Mouse (Mus musculus) monocyte, adult 5-6 weeks (primary cell): ENCODE data around the gene Hoxc12. TPM values are rescaled to one million over a fixed set of nuclear protein-coding genes. Genes with fewer than 3 reads are reported as not detected.

Source experiments
- ATAC-seq: fragments of 153-309, 156-312 bp; replicated peaks from 2 replicates; pipeline ENCODE4 v1.8.0; 2017; ENCODE audit warnings: mild to moderate bottlenecking; ENCODE audit not compliant: low TSS enrichment, insufficient number of reproducible peaks, severe bottlenecking, poor library complexity, low FRiP score
- total RNA-seq: library from RNA; stranded (forward); fragments of 200-1000, 200-491, 200-594 nt; gene quantifications from 3 replicates; pipeline ENCODE4 v1.2.3, GENCODE M21; 2017

Gene Hoxc12
- total RNA-seq, 1 experiment from 2014 or later: not detected

- no peak for ATAC-seq
Observed at GRCm38 (mm10) chr15:102977423-102977974, 40.9 kb downstream of the Hoxc12 start.

GRCm38 (mm10) chr15:102978615-102979515, 42.3 kb downstream of the Hoxc12 start:
- no peak for ATAC-seq

GRCm38 (mm10) chr15:102979936-102980335, 43.4 kb downstream of the Hoxc12 start:
- no peak for ATAC-seq

- no peak for ATAC-seq
Observed at GRCm38 (mm10) chr15:102980352-102980751, 43.8 kb downstream of the Hoxc12 start.

- no peak for ATAC-seq
Observed at GRCm38 (mm10) chr15:102980912-102981311, 44.4 kb downstream of the Hoxc12 start.

GRCm38 (mm10) chr15:102981379-102982288, 45.1 kb downstream of the Hoxc12 start:
- no peak for ATAC-seq

- ATAC-seq: no peak
Observed at GRCm38 (mm10) chr15:102983716-102984115, 47.2 kb downstream of the Hoxc12 start.

- ATAC-seq: no peak
Observed at GRCm38 (mm10) chr15:102984521-102984920, 48.0 kb downstream of the Hoxc12 start.

GRCm38 (mm10) chr15:102984925-102985324, 48.4 kb downstream of the Hoxc12 start:
- ATAC-seq: no peak

GRCm38 (mm10) chr15:102987124-102987833, 50.7 kb downstream of the Hoxc12 start:
- ATAC-seq: peak; percentile 78

- ATAC-seq: no peak
Observed at GRCm38 (mm10) chr15:102988078-102988477, 51.5 kb downstream of the Hoxc12 start.

Other genes starting within 250 kb of the Hoxc12 start
- 34.7 to 46.4 TPM (median 44.7 TPM) in 3 replicates for gene Calcoco1, start 214.6 kb upstream of the Hoxc12 start, total RNA-seq
- not detected in 3 replicates for gene Hoxc13, start 15.7 kb upstream of the Hoxc12 start, total RNA-seq
- gene Hoxc11, start 17.7 kb downstream of the Hoxc12 start, total RNA-seq: not detected in 3 replicates
- gene Hoxc10, start 30.0 kb downstream of the Hoxc12 start, total RNA-seq: not detected in 3 replicates
- gene Hoxc5, start 30.7 kb downstream of the Hoxc12 start, total RNA-seq: not detected in 3 replicates
- gene Hoxc9, start 39.7 kb downstream of the Hoxc12 start, total RNA-seq: not detected in 3 replicates
- not detected in 3 replicates for gene Hoxc8, start 53.9 kb downstream of the Hoxc12 start, total RNA-seq
- not detected in 3 replicates for gene Hoxc6, start 61.5 kb downstream of the Hoxc12 start, total RNA-seq
- gene Hoxc4, start 82.2 kb downstream of the Hoxc12 start, total RNA-seq: 0.57 TPM in 1 of 3 replicates, not detected in the others
- gene Smug1, start 230.3 kb downstream of the Hoxc12 start, total RNA-seq: 3.2 to 7.1 TPM (median 5.3 TPM) in 3 replicates